Mouse (Mus musculus): ENCODE measurements around the gene Ahrr. TPM values are rescaled to one million over a fixed set of nuclear protein-coding genes. Genes with fewer than 3 reads are reported as not detected.

The Ahrr gene
- polyA plus RNA-seq, 1 experiment from 2014 or later = 2.0 TPM

- Histone ChIP-seq H3K4me3 (ENCODE audit: low read depth, low read length) (peak overlapping the region; percentile 37), H3K4me1 (ENCODE audit: control insufficient read depth, insufficient read depth, low read length) (no peaks in the 10 kb centered on the region), H3K36me3 (ENCODE audit: control insufficient read depth, insufficient read depth, low read length) (no peaks in the 10 kb centered on the region), H3K9me3 (ENCODE audit: control insufficient read depth, low read length) (no peaks in the 10 kb centered on the region), H3K27me3 (ENCODE audit: control insufficient read depth, insufficient read depth, low read length) (no peaks in the 10 kb centered on the region), H3K4me2 (ENCODE audit: low read depth) (peak overlapping the region; percentile 54), H3K27ac (ENCODE audit: low read depth, low read length) (no peak overlapping the region), H3K9ac (ENCODE audit: low read length) (peak overlapping the region; percentile 53)
- DNase-seq (ENCODE audit: low spot score) (peak; percentile 50), ATAC-seq (ENCODE audit: insufficient read depth, low FRiP score, low TSS enrichment) (peak; percentile 80)
- 13% methylated on average over 19 of the region's 19 CpGs for WGBS
These were observed 125.6 kb downstream of the Ahrr start for GRCm38 (mm10) chr13:74166348-74167056.

Other genes starting within 250 kb of the Ahrr start
- 19.7 and 21.5 TPM in 2 replicates for gene Cep72, start 230.0 kb downstream of the Ahrr start, polyA plus RNA-seq (2014; fragmentation: Nextera tagmentation; extraction: Ambion mirVana)
- gene Slc9a3, start 170.9 kb downstream of the Ahrr start, polyA plus RNA-seq (2014; fragmentation: Nextera tagmentation; extraction: Ambion mirVana) = not detected in 2 replicates
- 88.4 and 98.9 TPM in 2 replicates for gene Exoc3, start 83.6 kb downstream of the Ahrr start, polyA plus RNA-seq (2014; fragmentation: Nextera tagmentation; extraction: Ambion mirVana)
- gene Pdcd6, start 25.2 kb upstream of the Ahrr start, polyA plus RNA-seq (2014; fragmentation: Nextera tagmentation; extraction: Ambion mirVana) = 124 and 128 TPM in 2 replicates
- 228 and 255 TPM in 2 replicates for gene Sdha, start 57.9 kb upstream of the Ahrr start, polyA plus RNA-seq (2014; fragmentation: Nextera tagmentation; extraction: Ambion mirVana)
- gene Ccdc127, start 58.0 kb upstream of the Ahrr start, polyA plus RNA-seq (2014; fragmentation: Nextera tagmentation; extraction: Ambion mirVana) = 56.1 and 57.6 TPM in 2 replicates
- not detected in 2 replicates for gene Lrrc14b, start 71.7 kb upstream of the Ahrr start, polyA plus RNA-seq (2014; fragmentation: Nextera tagmentation; extraction: Ambion mirVana)
- 4.0 and 5.8 TPM in 2 replicates for gene Zfp72, start 98.5 kb upstream of the Ahrr start, polyA plus RNA-seq (2014; fragmentation: Nextera tagmentation; extraction: Ambion mirVana)
- 72.9 and 74.4 TPM in 2 replicates for gene Ftl1-ps1, start 107.4 kb upstream of the Ahrr start, polyA plus RNA-seq (2014; fragmentation: Nextera tagmentation; extraction: Ambion mirVana)
- gene Zfp825, start 201.7 kb upstream of the Ahrr start, polyA plus RNA-seq (2014; fragmentation: Nextera tagmentation; extraction: Ambion mirVana) = 18.5 and 22.6 TPM in 2 replicates

Measured in neural tube, embryonic 11.5 days (tissue).